Mouse (Mus musculus): Measurements from ENCODE around the gene Abcg8. TPM values are rescaled to one million over a fixed set of nuclear protein-coding genes. Genes with fewer than 3 reads are reported as not detected.

The Abcg8 gene
- polyA plus RNA-seq, 1 experiment from 2014 or later, result not detected

DNA sequence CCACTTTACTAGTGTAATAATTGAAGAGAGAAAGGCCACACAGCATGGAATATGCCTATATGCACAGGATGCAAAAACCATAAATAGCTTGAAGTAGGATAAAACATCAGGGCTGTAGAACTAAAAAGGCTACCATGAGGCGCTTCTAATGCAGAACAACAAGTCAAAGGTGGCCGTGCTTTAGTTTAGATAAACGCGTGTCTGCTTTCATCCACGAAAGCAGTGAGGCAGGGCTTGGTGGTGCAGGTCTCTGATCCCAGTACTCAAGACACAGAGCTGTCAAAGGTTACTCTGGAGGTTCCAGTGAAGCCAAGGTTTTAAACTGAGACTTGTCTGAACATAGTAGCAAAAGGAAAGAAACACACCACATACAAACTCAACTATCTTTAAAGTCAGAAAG lies 53.0 kb downstream of the Abcg8 start:
- H3K4me2 ChIP-seq (ENCODE audit: low read depth, low read length), result no peak overlapping the region
- no peaks in the 10 kb centered on the region for H3K27me3 ChIP-seq (ENCODE audit: control insufficient read depth, insufficient read depth, low read length)
- no peak for ATAC-seq (ENCODE audit: low read depth)
- 98% methylated on average over 5 of the region's 5 CpGs for WGBS
- peaks cover 12% of the 10 kb centered on the region for H3K36me3 ChIP-seq (ENCODE audit: control insufficient read depth, insufficient read depth, low read length)
- no peak overlapping the region for H3K9ac ChIP-seq (replicated peaks; ENCODE audit: low read depth, low read length)
- no peaks in the 10 kb centered on the region for H3K4me1 ChIP-seq (ENCODE audit: control insufficient read depth, insufficient read depth, low read length)
- no peak overlapping the region for H3K4me3 ChIP-seq (ENCODE audit: low read depth, low read length)
- H3K27ac ChIP-seq (ENCODE audit: low read depth, low read length), result no peak overlapping the region
- no peaks in the 10 kb centered on the region for H3K9me3 ChIP-seq (ENCODE audit: control insufficient read depth, low read length)

DNA sequence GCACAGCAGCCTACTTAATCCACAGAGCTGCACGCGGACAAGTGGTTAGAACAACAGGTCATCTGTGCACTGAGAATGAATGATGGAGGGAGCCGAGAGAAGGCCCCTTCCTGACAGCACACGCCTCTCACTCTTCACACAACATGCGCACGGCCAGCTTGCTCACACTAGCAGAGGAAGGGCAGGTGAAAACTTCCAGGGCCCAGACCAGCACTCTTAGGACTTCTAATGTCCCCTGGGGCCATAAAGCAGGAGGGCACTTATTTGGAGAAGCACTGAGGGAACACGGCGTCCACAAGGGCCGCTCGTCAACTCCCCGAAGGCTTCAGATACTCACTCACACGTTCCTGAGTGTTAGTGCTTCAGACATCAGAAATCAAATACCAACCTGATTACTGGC lies 55.3 kb downstream of the Abcg8 start:
- H3K4me2 ChIP-seq (ENCODE audit: low read depth, low read length), result no peak overlapping the region
- H3K27me3 ChIP-seq (ENCODE audit: control insufficient read depth, insufficient read depth, low read length), result no peaks in the 10 kb centered on the region
- H3K27ac ChIP-seq (ENCODE audit: low read depth, low read length), result no peak overlapping the region
- H3K9me3 ChIP-seq (ENCODE audit: control insufficient read depth, low read length), result no peaks in the 10 kb centered on the region
- no peak overlapping the region for H3K4me3 ChIP-seq (ENCODE audit: low read depth, low read length)
- no peak overlapping the region for H3K9ac ChIP-seq (replicated peaks; ENCODE audit: low read depth, low read length)
- ATAC-seq (ENCODE audit: low read depth), result no peak
- 85% methylated on average over 12 of the region's 12 CpGs for WGBS
- H3K36me3 ChIP-seq (ENCODE audit: control insufficient read depth, insufficient read depth, low read length), result peaks cover 12% of the 10 kb centered on the region
- H3K4me1 ChIP-seq (ENCODE audit: control insufficient read depth, insufficient read depth, low read length), result no peaks in the 10 kb centered on the region

DNA sequence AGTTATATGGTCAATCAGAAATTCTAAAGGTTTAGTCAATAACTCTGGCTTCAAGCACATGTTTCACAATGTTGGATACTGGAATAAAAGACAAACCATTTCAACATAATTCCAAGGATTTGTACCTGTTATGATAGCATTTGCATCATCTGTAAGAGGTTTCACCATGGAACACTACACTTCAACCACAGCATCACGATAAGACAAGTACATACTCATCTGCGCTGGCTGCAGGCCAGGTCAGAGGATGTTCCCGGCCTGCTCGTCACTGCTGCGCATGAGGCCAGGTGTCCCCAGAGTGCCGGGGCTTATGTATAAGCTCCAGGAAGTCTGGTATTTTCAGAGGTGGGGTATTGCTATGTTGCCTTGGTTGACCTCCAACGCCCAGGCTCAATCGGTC lies 56.5 kb downstream of the Abcg8 start:
- no peak for ATAC-seq (ENCODE audit: low read depth)
- Histone ChIP-seq H3K9ac (replicated peaks; ENCODE audit: low read depth, low read length) (no peak overlapping the region), H3K9me3 (ENCODE audit: control insufficient read depth, low read length) (no peaks in the 10 kb centered on the region), H3K27ac (ENCODE audit: low read depth, low read length) (no peak overlapping the region), H3K4me1 (ENCODE audit: control insufficient read depth, insufficient read depth, low read length) (no peaks in the 10 kb centered on the region), H3K4me2 (ENCODE audit: low read depth, low read length) (no peak overlapping the region), H3K36me3 (ENCODE audit: control insufficient read depth, insufficient read depth, low read length) (peaks cover 12% of the 10 kb centered on the region), H3K4me3 (ENCODE audit: low read depth, low read length) (no peak overlapping the region), H3K27me3 (ENCODE audit: control insufficient read depth, insufficient read depth, low read length) (no peaks in the 10 kb centered on the region)
- 92% methylated on average over 8 of the region's 8 CpGs for WGBS

GRCm38 (mm10) chr17:84736719-84737118 lies 60.6 kb downstream of the Abcg8 start:
- Histone ChIP-seq H3K36me3 (ENCODE audit: control insufficient read depth, insufficient read depth, low read length) (no peaks in the 10 kb centered on the region), H3K27ac (ENCODE audit: low read depth, low read length) (no peak overlapping the region), H3K4me3 (ENCODE audit: low read depth, low read length) (no peak overlapping the region), H3K9ac (replicated peaks; ENCODE audit: low read depth, low read length) (no peak overlapping the region), H3K4me2 (ENCODE audit: low read depth, low read length) (no peak overlapping the region), H3K27me3 (ENCODE audit: control insufficient read depth, insufficient read depth, low read length) (no peaks in the 10 kb centered on the region), H3K4me1 (ENCODE audit: control insufficient read depth, insufficient read depth, low read length) (no peaks in the 10 kb centered on the region), H3K9me3 (ENCODE audit: control insufficient read depth, low read length) (no peaks in the 10 kb centered on the region)
- no peak for ATAC-seq (ENCODE audit: low read depth)
- WGBS, result 61% methylated on average over 9 of the region's 9 CpGs

GRCm38 (mm10) chr17:84738073-84738797 lies 62.1 kb downstream of the Abcg8 start:
- H3K4me3 ChIP-seq (ENCODE audit: low read depth, low read length), result no peak overlapping the region
- no peaks in the 10 kb centered on the region for H3K9me3 ChIP-seq (ENCODE audit: control insufficient read depth, low read length)
- H3K4me2 ChIP-seq (ENCODE audit: low read depth, low read length), result no peak overlapping the region
- H3K9ac ChIP-seq (replicated peaks; ENCODE audit: low read depth, low read length), result no peak overlapping the region
- H3K27me3 ChIP-seq (ENCODE audit: control insufficient read depth, insufficient read depth, low read length), result no peaks in the 10 kb centered on the region
- no peak for ATAC-seq (ENCODE audit: low read depth)
- no peak overlapping the region for H3K27ac ChIP-seq (ENCODE audit: low read depth, low read length)
- WGBS, result 81% methylated on average over 9 of the region's 9 CpGs
- H3K4me1 ChIP-seq (ENCODE audit: control insufficient read depth, insufficient read depth, low read length), result no peaks in the 10 kb centered on the region
- no peaks in the 10 kb centered on the region for H3K36me3 ChIP-seq (ENCODE audit: control insufficient read depth, insufficient read depth, low read length)

DNA sequence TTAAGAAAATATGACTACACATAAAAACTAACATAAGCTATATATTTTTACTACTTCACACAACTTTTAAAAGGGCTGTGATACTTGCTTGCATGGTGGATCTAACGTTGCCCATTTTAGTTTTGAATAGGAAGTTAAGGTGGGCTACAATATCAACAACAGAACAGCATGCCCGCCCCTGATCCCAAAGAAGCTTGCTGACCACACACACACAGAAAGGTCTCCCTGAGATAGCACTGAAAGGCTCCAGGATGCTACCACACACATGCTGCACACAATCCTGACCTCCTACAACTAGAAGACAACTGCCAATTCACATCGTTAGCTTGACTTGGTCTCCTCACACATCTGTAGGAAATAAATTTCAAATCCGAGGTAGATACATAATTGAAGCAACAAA lies 68.2 kb downstream of the Abcg8 start:
- Histone ChIP-seq H3K27me3 (ENCODE audit: control insufficient read depth, insufficient read depth, low read length) (no peaks in the 10 kb centered on the region), H3K27ac (ENCODE audit: low read depth, low read length) (no peak overlapping the region), H3K9ac (replicated peaks; ENCODE audit: low read depth, low read length) (no peak overlapping the region), H3K9me3 (ENCODE audit: control insufficient read depth, low read length) (no peaks in the 10 kb centered on the region), H3K36me3 (ENCODE audit: control insufficient read depth, insufficient read depth, low read length) (0 out of 2 replicates have a peak, but pooled peaks cover 4% of the 10 kb centered on the region), H3K4me1 (ENCODE audit: control insufficient read depth, insufficient read depth, low read length) (peaks cover 9% of the 10 kb centered on the region; the same call in 1 of the 2 replicates), H3K4me2 (ENCODE audit: low read depth, low read length) (no peak overlapping the region), H3K4me3 (ENCODE audit: low read depth, low read length) (no peak overlapping the region)
- ATAC-seq (ENCODE audit: low read depth), result no peak
- 75% methylated on average over 4 of the region's 4 CpGs for WGBS

- Histone ChIP-seq H3K4me2 (ENCODE audit: low read depth, low read length) (no peak overlapping the region), H3K27me3 (ENCODE audit: control insufficient read depth, insufficient read depth, low read length) (no peaks in the 10 kb centered on the region), H3K9me3 (ENCODE audit: control insufficient read depth, low read length) (no peaks in the 10 kb centered on the region), H3K27ac (ENCODE audit: low read depth, low read length) (no peak overlapping the region), H3K4me1 (ENCODE audit: control insufficient read depth, insufficient read depth, low read length) (peaks cover 11% of the 10 kb centered on the region; the same call in 1 of the 2 replicates), H3K4me3 (ENCODE audit: low read depth, low read length) (no peak overlapping the region), H3K36me3 (ENCODE audit: control insufficient read depth, insufficient read depth, low read length) (0 out of 2 replicates have a peak, but pooled peaks cover 4% of the 10 kb centered on the region), H3K9ac (replicated peaks; ENCODE audit: low read depth, low read length) (no peak overlapping the region)
- WGBS, result 39% methylated on average over 9 of the region's 9 CpGs
- no peak for ATAC-seq (ENCODE audit: low read depth)
These were observed 68.9 kb downstream of the Abcg8 start for GRCm38 (mm10) chr17:84745001-84745400.

DNA sequence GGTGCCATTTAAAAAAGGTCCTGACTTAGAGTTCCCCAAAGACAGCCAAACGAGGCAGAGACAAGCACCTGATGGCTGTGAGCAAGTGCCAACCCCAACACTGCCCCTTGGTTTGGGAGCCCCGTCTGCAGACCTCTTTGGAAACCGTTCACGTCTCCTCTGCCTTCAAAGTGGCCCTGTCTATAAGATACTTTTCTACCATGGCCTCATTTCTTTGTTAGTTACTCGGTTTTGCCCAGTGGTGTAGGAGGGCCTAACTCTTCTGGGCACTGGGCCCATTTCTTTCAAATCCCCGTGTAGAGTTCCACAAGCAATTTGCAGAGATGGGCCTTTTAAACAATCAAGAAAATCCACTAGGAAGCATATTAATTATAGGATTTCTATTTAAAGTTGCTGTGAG lies 71.1 kb downstream of the Abcg8 start:
- Histone ChIP-seq H3K9me3 (ENCODE audit: control insufficient read depth, low read length) (no peaks in the 10 kb centered on the region), H3K4me2 (ENCODE audit: low read depth, low read length) (no peak overlapping the region), H3K27ac (ENCODE audit: low read depth, low read length) (no peak overlapping the region), H3K36me3 (ENCODE audit: control insufficient read depth, insufficient read depth, low read length) (0 out of 2 replicates have a peak, but pooled peaks cover 4% of the 10 kb centered on the region), H3K4me3 (ENCODE audit: low read depth, low read length) (no peak overlapping the region), H3K4me1 (ENCODE audit: control insufficient read depth, insufficient read depth, low read length) (peaks cover 21% of the 10 kb centered on the region), H3K27me3 (ENCODE audit: control insufficient read depth, insufficient read depth, low read length) (no peaks in the 10 kb centered on the region), H3K9ac (replicated peaks; ENCODE audit: low read depth, low read length) (no peak overlapping the region)
- 67% methylated on average over 6 of the region's 6 CpGs for WGBS
- ATAC-seq (ENCODE audit: low read depth), result peak; percentile 20; the same call in 1 of the 2 replicates

DNA sequence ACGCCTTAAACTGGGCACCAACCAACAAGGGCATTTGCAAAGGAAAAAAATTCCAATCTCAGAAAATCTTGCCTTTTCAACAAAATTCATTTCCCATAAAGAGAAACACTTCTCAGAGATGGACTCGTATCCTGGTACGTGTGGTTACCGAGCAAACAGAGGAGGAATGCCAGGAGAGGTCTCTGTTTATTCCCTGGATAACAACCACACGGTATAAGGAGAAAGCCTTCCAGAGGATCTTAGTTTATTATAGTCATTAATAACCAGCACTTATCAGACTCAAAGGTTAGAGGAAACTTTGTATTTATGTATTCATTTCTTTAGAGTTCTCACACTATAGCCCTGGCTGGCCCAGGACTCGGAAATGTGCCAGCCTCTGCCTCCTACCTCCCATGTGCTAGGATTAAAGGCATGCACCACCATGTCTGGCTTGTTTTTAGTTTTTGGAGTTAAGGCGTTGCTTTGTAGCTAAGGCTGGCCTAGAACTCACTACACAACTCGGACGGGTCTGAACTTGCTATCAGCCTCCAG lies 72.1 kb downstream of the Abcg8 start:
- peaks cover 21% of the 10 kb centered on the region for H3K4me1 ChIP-seq (ENCODE audit: control insufficient read depth, insufficient read depth, low read length)
- no peak overlapping the region for H3K4me3 ChIP-seq (ENCODE audit: low read depth, low read length)
- H3K27me3 ChIP-seq (ENCODE audit: control insufficient read depth, insufficient read depth, low read length), result no peaks in the 10 kb centered on the region
- H3K9me3 ChIP-seq (ENCODE audit: control insufficient read depth, low read length), result no peaks in the 10 kb centered on the region
- no peak overlapping the region for H3K9ac ChIP-seq (replicated peaks; ENCODE audit: low read depth, low read length)
- WGBS, result 87% methylated on average over 9 of the region's 9 CpGs
- peak overlapping the region; percentile 74; the same call in 1 of the 2 replicates for H3K27ac ChIP-seq (ENCODE audit: low read depth, low read length)
- no peak overlapping the region for H3K4me2 ChIP-seq (ENCODE audit: low read depth, low read length)
- no peak for ATAC-seq (ENCODE audit: low read depth)
- H3K36me3 ChIP-seq (ENCODE audit: control insufficient read depth, insufficient read depth, low read length), result 0 out of 2 replicates have a peak, but pooled peaks cover 4% of the 10 kb centered on the region
